Mouse (Mus musculus): ENCODE measurements around the gene Faf2.

DNA sequence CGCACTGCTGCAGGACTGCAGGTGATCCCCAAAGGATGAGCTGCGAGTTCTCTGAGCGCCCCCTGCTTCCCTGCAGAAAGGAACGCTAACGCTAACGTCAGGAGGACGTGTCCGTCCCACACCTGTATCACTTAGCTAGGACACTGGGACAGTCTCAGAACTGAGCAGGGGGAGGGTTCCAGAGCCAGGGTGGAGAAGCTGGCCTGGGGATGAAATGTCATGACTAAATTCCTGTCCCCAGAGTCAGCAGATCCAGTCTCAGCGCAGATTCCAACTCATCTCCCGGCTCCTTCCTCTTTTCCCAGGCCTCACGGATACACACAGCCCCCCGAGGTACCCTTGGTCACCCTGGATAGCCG, 11.0 kb upstream of the Faf2 start:
- TF ChIP-seq CTCF (IDR thresholded peaks at IDR 0.05; ENCODE audit: low read depth) (peak; percentile 25; the same call in 1 of the 2 replicates), EP300 (optimal IDR thresholded peaks at IDR 0.05) (peak; percentile 8)
